Comparison of ENCODE assay signal across 9 mouse cellular contexts in the genomic region with DNA sequence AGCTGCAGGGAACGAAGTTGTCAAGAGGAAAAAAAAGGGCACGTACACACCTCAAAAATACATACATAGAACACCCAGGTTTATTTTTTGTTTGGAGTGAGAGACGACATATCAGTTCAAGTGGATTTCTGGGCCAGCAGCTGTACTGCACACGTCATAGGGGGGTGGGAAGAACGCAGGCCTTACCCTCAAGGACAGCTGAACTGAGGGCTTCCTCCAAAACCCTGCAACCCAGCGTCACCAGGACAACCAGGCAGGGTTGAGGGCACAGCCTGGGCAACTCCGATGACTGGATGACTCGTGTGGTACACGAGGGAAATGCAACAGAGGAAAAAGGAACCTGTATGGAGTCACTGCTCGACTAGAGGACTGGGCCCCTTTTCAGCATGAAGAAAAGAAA. TPM values are rescaled to one million over a fixed set of nuclear protein-coding genes. Genes with fewer than 3 reads are reported as not detected.
DNase-seq lines count a peak whose midpoint lies in the region; ATAC-seq and TF ChIP-seq lines count a peak whose summit lies in the region.
"Had no signal": no experiment of that assay in that cellular context is flagged by ENCODE, and none has a peak within 500 bp of the region (broad histone marks: within the 10 kb centered on the region; RNA-seq: fewer than 3 reads in every experiment).

No protein-coding gene starts in this region.

- peak; percentile 60 for DNase-seq in lung, embryonic 14.5 days
- DNase-seq in lung, postnatal 36 days = no peak
- DNase-seq in embryonic facial prominence, embryonic 10.5 days (ENCODE audit: low spot score) = peak; percentile 45
- no peak for DNase-seq in cerebellum, postnatal 14 days
- no peak for DNase-seq in layer of hippocampus, adult 2 months (ENCODE audit: low spot score in 2 of 2)
- no peak for DNase-seq in kidney, adult 11 months

- H3K27me3 ChIP-seq in lung, embryonic 14.5 days (ENCODE audit: insufficient read depth, low read length) = no peaks in the 10 kb centered on the region
- H3K27me3 ChIP-seq in embryonic facial prominence, embryonic 10.5 days (replicated peaks; ENCODE audit: low read depth, poor library complexity, severe bottlenecking) = no peaks in the 10 kb centered on the region
- H3K27me3 ChIP-seq in hindbrain, embryonic 13.5 days = no peaks in the 10 kb centered on the region
- no peaks in the 10 kb centered on the region for H3K27me3 ChIP-seq in stomach, embryonic 14.5 days (ENCODE audit: control insufficient read depth, insufficient read depth, low read length)

- peak; percentile 62 for ATAC-seq in lung, embryonic 14.5 days (ENCODE audit: insufficient read depth)
- ATAC-seq in hindbrain, embryonic 13.5 days (ENCODE audit: low FRiP score) = no peak
- ATAC-seq in stomach, embryonic 14.5 days (ENCODE audit: insufficient number of reproducible peaks, insufficient read depth, low FRiP score, low read depth) = peak; percentile 60; the same call in 1 of the 2 replicates

- no peak overlapping the region for H3K9ac ChIP-seq in lung, embryonic 14.5 days
- no peak overlapping the region for H3K9ac ChIP-seq in hindbrain, embryonic 13.5 days
- H3K9ac ChIP-seq in stomach, embryonic 14.5 days (replicated peaks; ENCODE audit: low read depth, low read length) = no peak overlapping the region

- H3K4me1 ChIP-seq in lung, embryonic 14.5 days (ENCODE audit: insufficient read depth) = peaks cover 35% of the 10 kb centered on the region
- peaks cover 98% of the 10 kb centered on the region for H3K4me1 ChIP-seq in embryonic facial prominence, embryonic 10.5 days
- peaks cover 93% of the 10 kb centered on the region for H3K4me1 ChIP-seq in hindbrain, embryonic 13.5 days (replicated peaks)
- peaks cover 63% of the 10 kb centered on the region for H3K4me1 ChIP-seq in stomach, embryonic 14.5 days (ENCODE audit: control insufficient read depth, insufficient read depth, low read length)

- H3K36me3 ChIP-seq in lung, embryonic 14.5 days (ENCODE audit: insufficient read depth) = peaks cover 16% of the 10 kb centered on the region
- peaks cover 50% of the 10 kb centered on the region for H3K36me3 ChIP-seq in embryonic facial prominence, embryonic 10.5 days (replicated peaks)
- peaks cover 28% of the 10 kb centered on the region for H3K36me3 ChIP-seq in hindbrain, embryonic 13.5 days
- H3K36me3 ChIP-seq in stomach, embryonic 14.5 days (ENCODE audit: control insufficient read depth, insufficient read depth, low read length) = no peaks in the 10 kb centered on the region; the same call in 1 of the 2 replicates

- peak overlapping the region; percentile 58; the same call in 1 of the 2 replicates for H3K27ac ChIP-seq in lung, embryonic 14.5 days (ENCODE audit: low read depth)
- H3K27ac ChIP-seq in embryonic facial prominence, embryonic 10.5 days (replicated peaks) = peak overlapping the region; percentile 75
- peak overlapping the region; percentile 6; the same call in 1 of the 2 replicates for H3K27ac ChIP-seq in hindbrain, embryonic 13.5 days
- H3K27ac ChIP-seq in stomach, embryonic 14.5 days (ENCODE audit: low read length) = no peak overlapping the region
- no peak overlapping the region for H3K27ac ChIP-seq in layer of hippocampus, adult 2 months

- TF ChIP-seq CTCF in lung, embryonic 14.5 days (IDR thresholded peaks at IDR 0.05; ENCODE audit: low read depth) = no peak
- no peak for TF ChIP-seq CTCF in layer of hippocampus, adult 2 months (conservative IDR thresholded peaks at IDR 0.05)

- H3K9me3 ChIP-seq in lung, embryonic 14.5 days (ENCODE audit: low read depth, low read length) = no peaks in the 10 kb centered on the region
- H3K9me3 ChIP-seq in embryonic facial prominence, embryonic 10.5 days = no peaks in the 10 kb centered on the region
- no peaks in the 10 kb centered on the region for H3K9me3 ChIP-seq in hindbrain, embryonic 13.5 days
- no peaks in the 10 kb centered on the region for H3K9me3 ChIP-seq in stomach, embryonic 14.5 days (ENCODE audit: control insufficient read depth, low read depth, low read length)

- H3K4me3 ChIP-seq in lung, embryonic 14.5 days (ENCODE audit: low read depth, low read length) = no peak overlapping the region
- H3K4me3 ChIP-seq in embryonic facial prominence, embryonic 10.5 days = no peak overlapping the region
- no peak overlapping the region for H3K4me3 ChIP-seq in hindbrain, embryonic 13.5 days
- H3K4me3 ChIP-seq in stomach, embryonic 14.5 days (ENCODE audit: low read depth, low read length) = no peak overlapping the region
- no peak overlapping the region for H3K4me3 ChIP-seq in layer of hippocampus, adult 2 months
- H3K4me3 ChIP-seq: erythroblast, embryonic 14.5 days had no signal

- H3K4me2 ChIP-seq in lung, embryonic 14.5 days = no peak overlapping the region
- H3K4me2 ChIP-seq in hindbrain, embryonic 13.5 days = no peak overlapping the region
- H3K4me2 ChIP-seq in stomach, embryonic 14.5 days (replicated peaks; ENCODE audit: low read depth, low read length) = no peak overlapping the region

- WGBS in lung, embryonic 14.5 days = 17% methylated on average over 10 of the region's 10 CpGs
- 41% methylated on average over 10 of the region's 10 CpGs for WGBS in embryonic facial prominence, embryonic 10.5 days
- 22% methylated on average over 10 of the region's 10 CpGs for WGBS in hindbrain, embryonic 13.5 days
- WGBS in stomach, embryonic 14.5 days = 31% methylated on average over 9 of the region's 10 CpGs

RNA-seq across cellular contexts. Expression of a gene that starts 25.9 kb away (rescaled TPM):
- polyA plus RNA-seq in lung, embryonic 14.5 days (2014; fragmentation: Nextera tagmentation; extraction: Ambion mirVana) = 12.7 TPM in 2 replicates
- polyA plus RNA-seq in embryonic facial prominence, embryonic 10.5 days (2016; fragmentation: Nextera tagmentation; extraction: Ambion mirVana) = 20.2 and 22.6 TPM in 2 replicates
- polyA plus RNA-seq in hindbrain, embryonic 13.5 days (2015; fragmentation: Nextera tagmentation; extraction: Ambion mirVana) = 36.6 and 41.0 TPM in 2 replicates
- 17.5 and 17.9 TPM in 2 replicates for polyA plus RNA-seq in stomach, embryonic 14.5 days (2014; fragmentation: Nextera tagmentation; extraction: Ambion mirVana)
- 100 to 1,000 TPM; 103 to 114 TPM for total RNA-seq in layer of hippocampus, adult 2 months (2021)

Comparison
In these comparisons a context has a peak if more than half of its experiments do, and no peak if none do; other contexts are left out.
1. DNase-seq: peak in lung, embryonic 14.5 days (single experiment) and embryonic facial prominence, embryonic 10.5 days (single experiment); none in lung, postnatal 36 days (single experiment), cerebellum, postnatal 14 days (0 of 2), layer of hippocampus, adult 2 months (0 of 2) and kidney, adult 11 months (single experiment).
2. H3K27ac ChIP-seq: peak in lung, embryonic 14.5 days (single experiment), embryonic facial prominence, embryonic 10.5 days (single experiment) and hindbrain, embryonic 13.5 days (single experiment); none in stomach, embryonic 14.5 days (single experiment) and layer of hippocampus, adult 2 months (single experiment).